Mouse (Mus musculus): ENCODE measurements at regions not wholly inside any gene's neighbourhood (a gene's known extent, or its start where the extent isn't known, plus 50 kb on each side); places are given as distances from the start of the nearest gene placed in this dataset.
A peak's percentile ranks its signal among the peaks of the same experiment; 100 is the strongest.

DNA sequence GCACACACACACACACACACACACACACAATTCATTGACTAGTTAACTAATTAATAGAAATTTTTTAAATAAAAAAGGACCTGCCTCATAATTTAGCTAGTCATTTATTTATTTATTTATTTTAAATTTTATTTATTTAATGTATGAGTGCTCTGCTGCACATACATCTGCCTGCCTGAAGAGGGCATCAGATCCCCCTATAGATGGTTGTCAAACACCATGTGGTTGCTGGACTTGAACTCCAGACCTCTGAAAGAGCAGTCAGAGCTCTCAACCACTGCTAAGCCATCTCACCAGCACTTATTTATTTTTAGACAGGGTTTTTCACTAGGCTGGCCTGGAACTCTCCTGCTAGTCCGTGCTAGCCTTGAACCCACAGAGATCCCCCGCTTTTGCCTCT lies 50.6 kb upstream of the Hdhd5 start:
- no peaks in the 10 kb centered on the region for H3K36me3 ChIP-seq (ENCODE audit: control insufficient read depth, insufficient read depth, low read length)
- ATAC-seq (no peak), DNase-seq (ENCODE audit: low spot score) (peak; percentile 3)
- H3K9ac ChIP-seq (ENCODE audit: low read length): no peak overlapping the region
- no peaks in the 10 kb centered on the region for H3K9me3 ChIP-seq (replicated peaks; ENCODE audit: control insufficient read depth, low read length)
- no peaks in the 10 kb centered on the region for H3K27me3 ChIP-seq (replicated peaks; ENCODE audit: control insufficient read depth, insufficient read depth, low read length)
- no peak overlapping the region for H3K27ac ChIP-seq (ENCODE audit: low read depth, low read length)
- H3K4me2 ChIP-seq (ENCODE audit: low read length): no peak overlapping the region
- H3K4me1 ChIP-seq (ENCODE audit: control insufficient read depth, insufficient read depth, low read length): peaks cover 17% of the 10 kb centered on the region
- 83% methylated on average over 2 of the region's 2 CpGs for WGBS
- no peak overlapping the region for H3K4me3 ChIP-seq (ENCODE audit: low read depth, low read length)

Measured in forebrain, embryonic 14.5 days (tissue).